Mouse (Mus musculus) retina, postnatal 7 days (tissue): ENCODE results near the gene Vstm2a.

Experiments used
- DNase-seq: peaks from one replicate; pipeline ENCODE4 v3.0.0-alpha.2; 2012; ENCODE audit warnings: low read depth, low spot score

The Vstm2a gene

GRCm38 (mm10) chr11:16257473-16257921 lies at the start of gene Vstm2a:
Gene Vstm2a (plus strand): TSS chr11:16257724.
- peak; percentile 32 for DNase-seq

GRCm38 (mm10) chr11:16257011-16257410 lies 513 bp upstream of the Vstm2a start:
- DNase-seq = no peak

- no peak for DNase-seq
These were observed 776 bp downstream of the Vstm2a start for GRCm38 (mm10) chr11:16258300-16258699.

- no peak for DNase-seq
These were observed 2.4 kb downstream of the Vstm2a start for GRCm38 (mm10) chr11:16259876-16260275.

- DNase-seq = peak; percentile 54
These were observed 3.4 kb downstream of the Vstm2a start for GRCm38 (mm10) chr11:16260764-16261578.

- no peak for DNase-seq
These were observed 10.9 kb downstream of the Vstm2a start for GRCm38 (mm10) chr11:16268396-16268795.

- no peak for DNase-seq
These were observed 32.9 kb downstream of the Vstm2a start for GRCm38 (mm10) chr11:16290381-16290780.

- no peak for DNase-seq
These were observed 35.4 kb downstream of the Vstm2a start for GRCm38 (mm10) chr11:16292960-16293359.

- no peak for DNase-seq
These were observed 39.0 kb downstream of the Vstm2a start for GRCm38 (mm10) chr11:16296521-16296920.

GRCm38 (mm10) chr11:16299492-16299891 lies 42.0 kb downstream of the Vstm2a start:
- no peak for DNase-seq

GRCm38 (mm10) chr11:16299960-16300359 lies 42.4 kb downstream of the Vstm2a start:
- no peak for DNase-seq

- DNase-seq = no peak
These were observed 43.2 kb downstream of the Vstm2a start for GRCm38 (mm10) chr11:16300709-16301108.

GRCm38 (mm10) chr11:16315097-16315496 lies 57.6 kb downstream of the Vstm2a start:
- no peak for DNase-seq

GRCm38 (mm10) chr11:16345179-16345578 lies 87.7 kb downstream of the Vstm2a start:
- DNase-seq = no peak

GRCm38 (mm10) chr11:16345676-16346075 lies 88.2 kb downstream of the Vstm2a start:
- DNase-seq = no peak

GRCm38 (mm10) chr11:16351915-16352314 lies 94.4 kb downstream of the Vstm2a start:
- no peak for DNase-seq

- DNase-seq = no peak
These were observed 96.8 kb downstream of the Vstm2a start for GRCm38 (mm10) chr11:16354356-16354755.

- DNase-seq = no peak
These were observed 109.5 kb downstream of the Vstm2a start for GRCm38 (mm10) chr11:16366852-16367587.

GRCm38 (mm10) chr11:16403627-16404026 lies 146.1 kb downstream of the Vstm2a start:
- no peak for DNase-seq

GRCm38 (mm10) chr11:16411736-16412135 lies 154.2 kb downstream of the Vstm2a start:
- DNase-seq = no peak

- DNase-seq = peak; percentile 61
These were observed 155.1 kb downstream of the Vstm2a start for GRCm38 (mm10) chr11:16412609-16413008.

- DNase-seq = no peak
These were observed 155.6 kb downstream of the Vstm2a start for GRCm38 (mm10) chr11:16413077-16413644.
